In genomic region chr17:25188150-25189031, GRCm38 (mm10) we compare ENCODE assay signal across 8 mouse cellular contexts. TPM values are rescaled to one million over a fixed set of nuclear protein-coding genes. Genes with fewer than 3 reads are reported as not detected.
DNase-seq lines count a peak whose midpoint lies in the region; ATAC-seq lines count a peak whose summit lies in the region.

Gene Unkl, plus strand, starts transcription at chr17:25188397.

- peak within 1 kb of the TSS; percentile 78 for H3K27ac ChIP-seq in hindbrain, embryonic 16.5 days (ENCODE audit: low read depth, low read length)

- intact Hi-C loops in left cerebral cortex, postnatal 14 days (cut with DNase I), result loop anchor here (5.0 kb wide), 1 partner anchor 84 kb away; the partner anchor contains the start of gene Ube2i

- ATAC-seq in hindbrain, embryonic 16.5 days, result peak; percentile 43
- ATAC-seq in megakaryocyte progenitor cell, adult 5-6 weeks (replicated peaks; ENCODE audit: poor library complexity), result 0 out of 2 replicates have a peak, but pooled peaks have one; percentile 14

- H3K9me3 ChIP-seq in hindbrain, embryonic 16.5 days (ENCODE audit: control insufficient read depth, low read length), result no peaks in the 10 kb centered on the region

- H3K4me3 ChIP-seq in hindbrain, embryonic 16.5 days (ENCODE audit: low read length), result peak within 1 kb of the TSS; percentile 98

- H3K4me1 ChIP-seq in hindbrain, embryonic 16.5 days (ENCODE audit: control insufficient read depth, insufficient read depth, low read depth, low read length), result peaks cover 35% of the 10 kb centered on the region

- H3K4me2 ChIP-seq in hindbrain, embryonic 16.5 days (ENCODE audit: low read length), result peak within 1 kb of the TSS; percentile 93

- H3K36me3 ChIP-seq in hindbrain, embryonic 16.5 days (ENCODE audit: control insufficient read depth, insufficient read depth, low read length), result peaks cover 6% of the 10 kb centered on the region; the same call in 1 of the 2 replicates

- WGBS in hindbrain, embryonic 16.5 days, result under 1% methylated on average over 85 of the region's 104 CpGs

- DNase-seq in R1 (ENCODE audit: low read depth, low spot score), result peak; percentile 70
- peak; percentile 79 to 85 for DNase-seq in cerebellum, postnatal 25 days
- DNase-seq in gastrocnemius, adult 8-10 months (ENCODE audit: low spot score in 2 of 2), result peak; percentile 32 to 59
- DNase-seq in left cerebral cortex, postnatal 14 days (ENCODE audit: low spot score in 2 of 2), result peak; percentile 25 to 71
- DNase-seq in right cerebral cortex, postnatal 14 days, result peak; percentile 72
- DNase-seq in urinary bladder, postnatal 4 days (ENCODE audit: low spot score in 2 of 2), result peak; percentile 76 to 78

- H3K9ac ChIP-seq in hindbrain, embryonic 16.5 days (ENCODE audit: low read depth, low read length), result peak within 1 kb of the TSS; percentile 92

- H3K27me3 ChIP-seq in hindbrain, embryonic 16.5 days (replicated peaks; ENCODE audit: control insufficient read depth, insufficient read depth, low read length), result no peaks in the 10 kb centered on the region

RNA-seq across cellular contexts. Expression of gene Unkl, which starts in this region (rescaled TPM):
- 1 to 10 TPM; 3.2 to 5.4 (median 4.3) TPM for total RNA-seq in gastrocnemius, adult 8-10 months (2022)
- polyA plus RNA-seq in hindbrain, embryonic 16.5 days (2015; fragmentation: Nextera tagmentation; extraction: Ambion mirVana), result 16.0 and 17.6 TPM in 2 replicates
- total RNA-seq in left cerebral cortex, postnatal 14 days (2021), result 10 to 100 TPM; 33.4 to 38.6 TPM
- 6.1 and 6.2 TPM in 2 replicates for total RNA-seq in megakaryocyte progenitor cell, adult 5-6 weeks (2015)
- 7.7 and 8.2 TPM in 2 replicates for total RNA-seq in megakaryocyte progenitor cell, adult 5-6 weeks (2017)

Comparison
In these comparisons a context has a peak if more than half of its experiments do, and no peak if none do; other contexts are left out.
1. Peak in every context shown above with its lines: DNase-seq, ATAC-seq, H3K4me3 ChIP-seq and H3K27ac ChIP-seq.